Mouse (Mus musculus) liver, adult 2 months (tissue): ENCODE measurements around the gene Wfdc1. TPM values are rescaled to one million over a fixed set of nuclear protein-coding genes. Genes with fewer than 3 reads are reported as not detected.

Experiments
- DNase-seq: peaks from one replicate; pipeline ENCODE4 v3.0.0-alpha.2; 2011; ENCODE audit warnings: low read depth, low spot score; ENCODE audit errors: extremely low read depth
- H3K27ac ChIP-seq: fragments of 200-500 bp; replicated peaks from 2 replicates; pipeline ENCODE4 v1.5.1; 2012; ENCODE audit warnings: low read depth, mild to moderate bottlenecking, control low read depth, inconsistent platforms, low read length; ENCODE audit not compliant: insufficient read depth
- H3K27me3 ChIP-seq: fragments of 200-500 bp; 2 replicates; pipeline ENCODE4 v1.6.1; 2012; ENCODE audit warnings: mild to moderate bottlenecking, moderate library complexity, low read length, inconsistent platforms; ENCODE audit not compliant: control insufficient read depth, insufficient read depth
- H3K36me3 ChIP-seq: fragments of 200-500 bp; 2 replicates; pipeline ENCODE4 v1.6.1; 2012; ENCODE audit warnings: low read length, inconsistent platforms; ENCODE audit not compliant: control insufficient read depth, insufficient read depth
- H3K4me1 ChIP-seq: fragments of 200-500 bp; 2 replicates; pipeline ENCODE4 v1.6.1; 2011; ENCODE audit warnings: low read length; ENCODE audit not compliant: control insufficient read depth, insufficient read depth
- H3K4me3 ChIP-seq: fragments of 200-500 bp; 2 replicates; pipeline ENCODE4 v1.5.1; 2011; ENCODE audit warnings: low read depth, mild to moderate bottlenecking, control low read depth, low read length, moderate library complexity; ENCODE audit not compliant: insufficient read depth
- H3K79me2 ChIP-seq: fragments of 200-500 bp; 2 replicates; pipeline ENCODE4 v1.6.1; 2012; ENCODE audit warnings: inconsistent platforms, mild to moderate bottlenecking, low read length, moderate library complexity; ENCODE audit not compliant: control insufficient read depth, insufficient read depth
- H3K9ac ChIP-seq: fragments of 200-500 bp; 2 replicates; pipeline ENCODE4 v1.6.1; 2012; ENCODE audit warnings: low read depth, mild to moderate bottlenecking, control low read depth, inconsistent platforms, low read length
- CTCF ChIP-seq: fragments of 200-500 bp; IDR thresholded peaks from 2 replicates; pipeline ENCODE4 v1.5.1; 2011; ENCODE audit warnings: low read depth, low read length, control low read depth
- POLR2A ChIP-seq: fragments of 200-500 bp; IDR thresholded peaks from 2 replicates; pipeline ENCODE4 v1.6.1; 2011; ENCODE audit warnings: low read length, control low read depth; ENCODE audit not compliant: insufficient read depth; ENCODE audit errors: extremely low read depth
- WGBS: fragments of 180-500 bp; shearing (Covaris S2); methylation state at CpG from one replicate; pipeline ENCODE4 v1.1.7; 2018; 5-methylcytosine and 5-hydroxymethylcytosine counted together
- polyA plus RNA-seq: library from polyadenylated mRNA; depleted of rRNA; stranded (reverse); fragments of >200 nt; gene quantifications from 2 replicates; pipeline ENCODE4 v1.2.3, GENCODE M21; 2012
- total RNA-seq: library from RNA; depleted of rRNA; stranded (reverse); fragments of >200 nt; gene quantifications from 2 replicates; pipeline ENCODE4 v1.2.3, GENCODE M21; 2014

Wfdc1 gene
- total and polyA plus RNA-seq, 2 experiments, result 6.6 to 11.8 TPM

DNA sequence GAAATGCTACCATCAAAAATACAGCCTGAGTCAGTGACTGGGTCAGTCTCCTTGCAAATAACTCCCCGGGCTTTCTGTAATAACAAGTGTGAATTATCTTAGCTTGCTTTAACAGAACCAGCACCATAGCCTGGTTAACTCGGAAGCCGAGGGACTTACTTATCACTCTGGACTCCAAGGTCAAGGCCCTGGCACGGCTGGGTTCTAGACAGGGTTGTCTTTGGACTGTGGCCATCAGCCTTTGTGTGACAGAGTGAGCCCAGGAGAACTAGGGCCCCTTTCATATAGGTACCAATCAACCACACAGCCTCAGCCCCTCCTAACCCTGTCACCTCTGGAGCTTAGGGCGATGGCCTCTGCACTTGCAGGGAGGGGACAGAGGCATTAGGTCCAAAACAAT, 25.1 kb upstream of the Wfdc1 start:
- no peak overlapping the region for H3K9ac ChIP-seq
- H3K4me3 ChIP-seq, result no peak overlapping the region
- H3K27ac ChIP-seq, result no peak overlapping the region
- no peaks in the 10 kb centered on the region for H3K36me3 ChIP-seq
- no peaks in the 10 kb centered on the region for H3K4me1 ChIP-seq
- no peaks in the 10 kb centered on the region for H3K79me2 ChIP-seq
- H3K27me3 ChIP-seq, result no peaks in the 10 kb centered on the region; the same call in 1 of the 2 replicates
- TF ChIP-seq POLR2A, result no peak
- no peak for TF ChIP-seq CTCF
- DNase-seq, result no peak
- WGBS, result 58% methylated on average over 5 of the region's 5 CpGs

DNA sequence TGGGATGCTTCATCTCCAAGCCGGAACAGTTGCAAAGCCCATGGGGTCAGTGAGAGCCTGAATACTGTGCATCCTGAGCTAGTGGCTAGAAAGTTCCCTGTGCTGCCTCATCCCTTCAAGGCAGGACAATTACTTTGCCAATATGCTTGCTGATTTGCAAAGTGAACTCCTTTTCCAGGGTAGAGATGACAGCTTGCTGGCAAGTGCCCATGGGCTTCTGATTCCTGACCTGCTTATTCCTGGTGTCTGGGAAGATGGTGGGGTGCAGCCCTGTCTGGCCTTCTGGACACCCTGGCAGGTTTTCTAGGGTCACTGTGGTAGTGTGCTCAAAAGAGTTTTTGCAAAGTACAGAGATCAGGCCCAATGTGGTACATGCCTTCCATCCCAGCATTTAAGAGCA, 23.2 kb upstream of the Wfdc1 start:
- H3K27ac ChIP-seq, result no peak overlapping the region
- no peaks in the 10 kb centered on the region; the same call in 1 of the 2 replicates for H3K27me3 ChIP-seq
- DNase-seq, result no peak
- no peak overlapping the region for H3K9ac ChIP-seq
- no peaks in the 10 kb centered on the region for H3K36me3 ChIP-seq
- H3K79me2 ChIP-seq, result no peaks in the 10 kb centered on the region
- no peak for TF ChIP-seq CTCF
- TF ChIP-seq POLR2A, result no peak
- 85% methylated on average over 1 of the region's 1 CpGs for WGBS
- no peak overlapping the region for H3K4me3 ChIP-seq
- no peaks in the 10 kb centered on the region for H3K4me1 ChIP-seq

DNA sequence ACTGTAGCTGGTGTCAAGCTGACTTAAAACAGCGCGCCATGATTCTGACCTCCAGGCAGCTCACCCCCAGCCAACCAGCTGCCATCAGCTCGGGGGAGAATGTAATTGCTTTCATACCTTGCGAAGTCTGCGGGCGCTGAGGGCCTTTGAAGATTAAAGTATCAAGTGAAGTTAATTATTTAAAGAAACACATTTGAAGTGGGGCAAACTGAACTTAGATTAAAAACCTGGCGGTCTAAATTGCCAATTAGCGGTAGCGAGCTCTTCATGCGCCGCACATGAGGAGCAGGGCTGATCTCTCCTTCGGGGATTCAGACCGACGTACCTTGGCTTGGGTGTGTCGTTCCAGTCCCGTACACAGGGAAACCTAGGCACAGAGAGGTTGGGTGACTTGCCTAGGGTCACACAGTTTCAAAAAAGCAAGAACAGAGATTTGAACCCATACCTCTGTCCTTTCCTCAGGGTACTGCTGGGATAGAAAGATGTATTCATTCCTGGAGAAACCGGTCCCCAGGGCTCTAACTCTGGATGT, 21.7 kb upstream of the Wfdc1 start:
- no peak overlapping the region for H3K9ac ChIP-seq
- no peak for DNase-seq
- H3K4me1 ChIP-seq, result no peaks in the 10 kb centered on the region
- H3K79me2 ChIP-seq, result no peaks in the 10 kb centered on the region
- TF ChIP-seq POLR2A (no peak), CTCF (no peak)
- H3K27me3 ChIP-seq, result no peaks in the 10 kb centered on the region; the same call in 1 of the 2 replicates
- no peak overlapping the region for H3K4me3 ChIP-seq
- no peak overlapping the region for H3K27ac ChIP-seq
- WGBS, result 90% methylated on average over 17 of the region's 17 CpGs
- no peaks in the 10 kb centered on the region for H3K36me3 ChIP-seq

DNA sequence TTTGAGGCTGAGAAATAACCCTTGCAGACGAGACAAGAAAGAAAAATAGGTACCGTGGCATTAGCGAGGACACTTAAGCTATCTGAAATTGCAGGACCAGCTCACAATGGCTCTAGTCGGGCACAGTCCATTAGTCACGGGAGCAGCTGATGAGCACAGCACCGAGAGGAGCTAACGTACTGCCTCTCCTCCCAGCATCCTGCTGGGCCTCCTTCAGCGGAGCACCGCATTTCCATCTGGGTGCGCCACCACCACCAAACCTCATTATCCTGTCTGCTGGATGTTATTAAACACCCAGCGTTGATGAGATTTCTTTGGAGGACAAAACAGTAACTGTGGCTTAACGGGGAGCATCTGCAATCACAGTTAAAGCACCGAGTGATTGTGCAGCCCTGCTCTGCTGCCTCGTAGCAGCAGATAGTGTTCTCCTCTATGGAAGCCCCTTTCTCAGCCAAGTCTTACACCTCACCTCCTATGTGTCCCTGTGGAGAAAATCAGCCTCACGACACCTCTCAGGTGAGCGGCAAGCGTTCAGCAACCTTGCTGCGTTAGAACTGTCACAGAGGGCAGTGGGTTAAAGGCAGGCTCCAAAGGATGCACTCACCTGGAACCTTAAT, 21.1 kb upstream of the Wfdc1 start:
- Histone ChIP-seq H3K27ac (no peak overlapping the region), H3K36me3 (no peaks in the 10 kb centered on the region), H3K4me3 (no peak overlapping the region), H3K9ac (no peak overlapping the region), H3K79me2 (no peaks in the 10 kb centered on the region), H3K27me3 (no peaks in the 10 kb centered on the region; the same call in 1 of the 2 replicates), H3K4me1 (no peaks in the 10 kb centered on the region)
- TF ChIP-seq CTCF, result no peak
- no peak for TF ChIP-seq POLR2A
- WGBS, result 81% methylated on average over 18 of the region's 18 CpGs
- no peak for DNase-seq

DNA sequence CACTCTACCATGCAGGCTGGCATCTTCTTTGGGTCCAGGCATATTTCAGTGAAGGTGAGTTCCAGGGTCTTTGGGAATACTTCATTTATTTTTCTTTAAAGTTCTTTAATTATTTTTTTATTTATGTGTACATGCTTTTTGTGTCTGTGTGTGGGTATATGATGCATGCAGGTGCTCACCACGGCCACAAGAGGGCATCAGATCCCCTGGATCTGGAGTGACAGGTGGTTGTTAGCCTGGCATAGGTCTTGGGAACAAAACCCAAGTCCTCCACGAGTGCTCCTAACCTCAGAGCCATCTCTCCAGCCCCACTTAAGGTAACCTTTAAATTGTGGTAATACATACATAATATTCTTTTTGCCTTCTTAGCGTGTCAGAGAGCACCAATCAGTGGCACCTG, 20.0 kb upstream of the Wfdc1 start:
- TF ChIP-seq CTCF (peak; percentile 13; the same call in 1 of the 2 replicates), POLR2A (no peak)
- Histone ChIP-seq H3K27ac (no peak overlapping the region), H3K27me3 (no peaks in the 10 kb centered on the region; the same call in 1 of the 2 replicates), H3K36me3 (no peaks in the 10 kb centered on the region), H3K9ac (no peak overlapping the region), H3K4me3 (no peak overlapping the region), H3K79me2 (no peaks in the 10 kb centered on the region), H3K4me1 (no peaks in the 10 kb centered on the region)
- DNase-seq, result no peak
- WGBS, result 72% methylated on average over 3 of the region's 3 CpGs

DNA sequence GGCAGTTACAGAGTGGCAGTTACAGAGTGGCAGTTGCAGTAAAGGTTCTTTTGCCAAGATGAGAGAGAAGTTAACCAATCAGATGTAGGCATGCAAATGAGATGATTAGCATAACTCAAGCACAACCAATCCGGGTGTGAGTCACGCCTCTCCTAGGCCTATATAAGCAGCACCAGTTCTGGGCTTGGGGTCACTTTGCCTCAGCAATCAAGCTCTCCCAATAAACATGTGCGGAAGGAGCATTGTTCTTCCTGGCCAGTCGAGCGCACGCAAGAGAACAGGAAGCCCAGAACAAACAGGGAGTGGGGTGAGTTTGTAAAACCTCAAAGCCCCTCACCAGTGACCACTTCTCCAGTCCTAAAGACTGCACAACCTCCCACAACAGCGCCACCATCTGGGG, 19.3 kb upstream of the Wfdc1 start:
- no peaks in the 10 kb centered on the region for H3K4me1 ChIP-seq
- H3K4me3 ChIP-seq, result no peak overlapping the region
- no peak overlapping the region for H3K9ac ChIP-seq
- no peaks in the 10 kb centered on the region for H3K36me3 ChIP-seq
- TF ChIP-seq CTCF, result no peak
- TF ChIP-seq POLR2A, result no peak
- no peak overlapping the region for H3K27ac ChIP-seq
- no peaks in the 10 kb centered on the region; the same call in 1 of the 2 replicates for H3K27me3 ChIP-seq
- no peak for DNase-seq
- H3K79me2 ChIP-seq, result no peaks in the 10 kb centered on the region
- 81% methylated on average over 7 of the region's 7 CpGs for WGBS
